Mouse (Mus musculus) stomach, embryonic 15.5 days (tissue): ENCODE measurements around the gene Cd47. TPM values are rescaled to one million over a fixed set of nuclear protein-coding genes. Genes with fewer than 3 reads are reported as not detected.
A peak's percentile ranks its signal among the peaks of the same experiment; 100 is the strongest.

Experiments used
- ATAC-seq: fragments of 200-750 bp; cut with Nextera tagmentation; 2 replicates; pipeline ENCODE4 v1.8.0; 2017; ENCODE audit warnings: low read depth, moderate number of reproducible peaks, moderate TSS enrichment; ENCODE audit not compliant: insufficient read depth, low FRiP score
- H3K27ac ChIP-seq: fragments of 300-500 bp; sonication (generic); 2 replicates; pipeline ENCODE4 v1.5.1; 2015; ENCODE audit warnings: mild to moderate bottlenecking, inconsistent platforms
- H3K27me3 ChIP-seq: fragments of 300-500 bp; sonication (generic); replicated peaks from 2 replicates; pipeline ENCODE4 v1.6.1; 2015; ENCODE audit warnings: inconsistent platforms
- H3K36me3 ChIP-seq: fragments of 300-500 bp; sonication (generic); 2 replicates; pipeline ENCODE4 v1.6.1; 2015; ENCODE audit warnings: inconsistent platforms
- H3K4me1 ChIP-seq: fragments of 300-500 bp; sonication (generic); 2 replicates; pipeline ENCODE4 v1.6.1; 2015; ENCODE audit warnings: inconsistent platforms
- H3K4me2 ChIP-seq: fragments of 300-500 bp; sonication (generic); 2 replicates; pipeline ENCODE4 v1.6.1; 2015; ENCODE audit warnings: mild to moderate bottlenecking, inconsistent platforms
- H3K4me3 ChIP-seq: fragments of 300-500 bp; sonication (generic); replicated peaks from 2 replicates; pipeline ENCODE4 v1.5.1; 2015; ENCODE audit warnings: inconsistent platforms
- H3K9ac ChIP-seq: fragments of 300-500 bp; sonication (generic); 2 replicates; pipeline ENCODE4 v1.6.1; 2015; ENCODE audit warnings: inconsistent platforms
- H3K9me3 ChIP-seq: fragments of 300-500 bp; sonication (generic); 2 replicates; pipeline ENCODE4 v1.6.1; 2016; ENCODE audit warnings: inconsistent platforms
- WGBS: fragments of 180-500 bp; shearing (Covaris S2); methylation state at CpG from one replicate; pipeline ENCODE4 v1.1.7; 2015; 5-methylcytosine and 5-hydroxymethylcytosine counted together
- polyA plus RNA-seq: library from polyadenylated mRNA; unstranded; fragments of >200 nt; fragmentation: Nextera tagmentation; extraction: Ambion mirVana; gene quantifications from 2 replicates; pipeline ENCODE4 v1.2.1, GENCODE M21; 2015

Gene Cd47
- polyA plus RNA-seq, 1 experiment from 2014 or later = 103 TPM

DNA sequence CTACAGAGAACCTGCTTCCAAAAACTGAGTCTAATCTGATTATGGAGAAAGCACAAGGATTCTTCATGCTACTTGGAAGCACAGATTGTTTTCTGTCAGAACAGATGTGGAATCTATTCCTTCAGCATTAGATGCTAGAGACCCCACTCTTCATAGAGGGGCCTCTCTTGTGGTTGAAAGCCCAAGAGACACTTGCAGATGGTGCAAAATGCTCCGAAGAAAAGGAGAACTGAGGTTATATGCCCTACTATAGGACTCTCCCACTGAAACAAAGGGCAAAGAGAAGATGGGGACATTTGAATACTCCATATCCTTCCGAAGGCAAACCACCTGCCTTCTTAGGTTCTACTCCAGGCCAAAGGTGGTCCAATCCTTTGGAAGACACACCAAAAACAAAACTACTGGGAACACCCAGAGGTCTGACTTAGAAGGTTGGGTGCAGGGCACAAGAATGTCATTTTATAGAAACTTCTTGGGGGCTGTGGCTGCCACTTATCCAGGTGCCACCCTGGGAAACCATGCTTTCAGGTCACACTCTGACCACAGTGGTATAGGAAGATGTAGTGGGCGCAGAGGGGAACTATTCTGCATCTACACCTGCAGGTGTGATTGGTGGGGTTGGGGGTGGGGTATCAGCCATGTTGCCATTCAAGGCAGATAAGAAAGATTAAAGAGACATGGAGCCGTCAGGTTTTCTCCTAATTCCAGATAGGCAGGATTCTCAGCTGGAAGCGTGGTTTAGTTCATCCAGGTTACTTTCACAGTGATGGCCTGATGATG is 47.1 kb downstream of the Cd47 start:
- no peaks in the 10 kb centered on the region for H3K4me1 ChIP-seq

DNA sequence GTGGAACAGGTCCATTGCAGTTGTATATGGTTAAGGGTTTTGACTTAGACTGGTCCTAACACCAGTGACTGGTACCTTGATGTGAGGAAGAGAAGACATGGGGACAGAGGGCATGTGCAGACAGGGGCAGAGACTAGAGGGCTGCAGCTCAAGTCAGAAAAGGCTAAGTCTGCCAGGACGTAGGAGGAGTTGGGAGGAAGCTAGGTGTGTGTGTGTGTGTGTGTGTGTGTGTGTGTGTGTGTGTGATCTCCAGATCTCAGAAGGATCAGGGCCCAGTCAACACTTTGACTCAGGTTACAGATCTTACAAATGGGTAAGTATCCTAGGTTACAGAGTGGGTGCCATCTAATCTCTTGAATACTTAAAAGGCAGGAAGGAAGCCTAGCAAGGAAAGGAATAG is 48.3 kb downstream of the Cd47 start:
- no peaks in the 10 kb centered on the region for H3K36me3 ChIP-seq
- WGBS = 81% methylated on average over 1 of the region's 1 CpGs

More for the DNA sequence above, 47.1 kb downstream of the Cd47 start:
- H3K9ac ChIP-seq = no peak overlapping the region
- H3K27me3 ChIP-seq = no peaks in the 10 kb centered on the region
- H3K9me3 ChIP-seq = no peaks in the 10 kb centered on the region
- 81% methylated on average over 5 of the region's 5 CpGs for WGBS
- no peak overlapping the region for H3K4me2 ChIP-seq
- ATAC-seq = no peak
- no peak overlapping the region for H3K27ac ChIP-seq
- H3K4me3 ChIP-seq = no peak overlapping the region
- H3K36me3 ChIP-seq = no peaks in the 10 kb centered on the region

DNA sequence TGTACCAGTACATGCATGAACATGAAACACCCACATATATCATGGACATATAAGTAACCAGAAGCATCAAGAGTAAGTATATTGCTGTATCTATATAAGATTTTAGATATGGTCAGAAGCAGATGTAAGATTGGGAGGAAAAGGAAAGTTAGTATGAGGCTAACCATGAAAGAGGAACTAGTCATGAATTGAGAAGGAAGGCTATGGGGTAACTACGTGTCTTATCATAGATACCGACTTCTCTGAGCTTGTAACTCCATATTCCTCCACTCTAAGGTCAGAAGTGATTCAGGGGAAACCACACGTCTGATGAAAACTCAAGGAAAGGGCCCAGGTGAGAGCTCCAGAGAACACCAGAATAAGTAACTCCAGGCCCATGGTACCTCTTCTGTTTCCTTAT is 52.6 kb downstream of the Cd47 start:
- Histone ChIP-seq H3K4me1 (0 out of 2 replicates have a peak, but pooled peaks cover 4% of the 10 kb centered on the region), H3K27ac (no peak overlapping the region), H3K4me3 (no peak overlapping the region), H3K4me2 (no peak overlapping the region), H3K9ac (no peak overlapping the region), H3K9me3 (no peaks in the 10 kb centered on the region), H3K27me3 (no peaks in the 10 kb centered on the region), H3K36me3 (no peaks in the 10 kb centered on the region)
- WGBS = 83% methylated on average over 3 of the region's 3 CpGs
- ATAC-seq = no peak

More for the DNA sequence above, 48.3 kb downstream of the Cd47 start:
- no peaks in the 10 kb centered on the region for H3K4me1 ChIP-seq
- H3K27ac ChIP-seq = no peak overlapping the region
- H3K27me3 ChIP-seq = no peaks in the 10 kb centered on the region
- no peak overlapping the region for H3K4me2 ChIP-seq
- H3K4me3 ChIP-seq = no peak overlapping the region
- ATAC-seq = no peak
- H3K9ac ChIP-seq = no peak overlapping the region
- H3K9me3 ChIP-seq = no peaks in the 10 kb centered on the region

DNA sequence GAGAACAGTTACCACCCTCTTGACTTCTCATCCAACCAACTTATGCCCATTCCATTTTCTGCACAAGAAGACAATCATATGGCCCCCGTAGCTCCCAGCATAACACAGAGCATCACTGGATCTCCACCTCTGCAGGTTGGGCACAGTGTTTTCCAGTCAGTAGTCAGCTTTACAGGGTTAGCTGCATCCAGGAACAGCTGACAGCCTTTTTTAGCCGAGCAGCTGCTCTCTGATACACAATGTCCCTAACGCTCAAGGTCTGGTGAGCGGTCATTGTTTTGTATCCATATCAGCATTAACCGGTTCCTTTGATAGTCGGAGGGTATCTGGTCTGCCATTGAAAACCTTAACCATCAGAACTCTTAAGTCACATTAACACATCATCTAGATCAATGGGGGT is 53.3 kb downstream of the Cd47 start:
- Histone ChIP-seq H3K4me2 (no peak overlapping the region), H3K36me3 (no peaks in the 10 kb centered on the region), H3K9ac (no peak overlapping the region), H3K27ac (no peak overlapping the region), H3K4me3 (no peak overlapping the region), H3K27me3 (no peaks in the 10 kb centered on the region), H3K4me1 (0 out of 2 replicates have a peak, but pooled peaks cover 4% of the 10 kb centered on the region), H3K9me3 (no peaks in the 10 kb centered on the region)
- no peak for ATAC-seq
- 86% methylated on average over 6 of the region's 6 CpGs for WGBS

DNA sequence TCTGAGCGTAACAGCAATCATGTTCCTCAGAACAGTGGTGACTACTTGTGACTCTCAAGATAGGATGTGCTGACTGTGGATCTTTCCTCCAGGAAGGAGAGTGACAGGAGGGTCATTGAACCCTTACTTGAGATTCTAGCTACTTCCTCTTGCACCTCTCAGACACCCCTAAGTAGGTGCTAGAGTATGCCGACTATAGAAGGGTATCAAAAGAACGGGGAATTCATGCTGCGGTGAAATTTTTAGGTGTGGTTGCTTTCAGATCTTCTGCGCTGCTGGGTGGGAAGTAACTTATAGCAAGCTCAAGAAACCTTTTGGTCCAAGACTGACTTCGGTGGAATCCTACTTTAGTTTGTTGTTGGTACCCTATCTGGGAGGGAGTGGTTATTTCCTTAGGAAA is 53.9 kb downstream of the Cd47 start:
- H3K4me2 ChIP-seq = peak overlapping the region; percentile 67
- 0 out of 2 replicates have a peak, but pooled peaks cover 4% of the 10 kb centered on the region for H3K4me1 ChIP-seq
- H3K27ac ChIP-seq = peak overlapping the region; percentile 99; the same call in 1 of the 2 replicates
- no peak for ATAC-seq
- no peaks in the 10 kb centered on the region for H3K9me3 ChIP-seq
- H3K9ac ChIP-seq = no peak overlapping the region
- H3K36me3 ChIP-seq = no peaks in the 10 kb centered on the region
- no peaks in the 10 kb centered on the region for H3K27me3 ChIP-seq
- WGBS = 81% methylated on average over 6 of the region's 6 CpGs
- H3K4me3 ChIP-seq = 0 out of 2 replicates have a peak overlapping the region, but pooled peaks have one; percentile 89

DNA sequence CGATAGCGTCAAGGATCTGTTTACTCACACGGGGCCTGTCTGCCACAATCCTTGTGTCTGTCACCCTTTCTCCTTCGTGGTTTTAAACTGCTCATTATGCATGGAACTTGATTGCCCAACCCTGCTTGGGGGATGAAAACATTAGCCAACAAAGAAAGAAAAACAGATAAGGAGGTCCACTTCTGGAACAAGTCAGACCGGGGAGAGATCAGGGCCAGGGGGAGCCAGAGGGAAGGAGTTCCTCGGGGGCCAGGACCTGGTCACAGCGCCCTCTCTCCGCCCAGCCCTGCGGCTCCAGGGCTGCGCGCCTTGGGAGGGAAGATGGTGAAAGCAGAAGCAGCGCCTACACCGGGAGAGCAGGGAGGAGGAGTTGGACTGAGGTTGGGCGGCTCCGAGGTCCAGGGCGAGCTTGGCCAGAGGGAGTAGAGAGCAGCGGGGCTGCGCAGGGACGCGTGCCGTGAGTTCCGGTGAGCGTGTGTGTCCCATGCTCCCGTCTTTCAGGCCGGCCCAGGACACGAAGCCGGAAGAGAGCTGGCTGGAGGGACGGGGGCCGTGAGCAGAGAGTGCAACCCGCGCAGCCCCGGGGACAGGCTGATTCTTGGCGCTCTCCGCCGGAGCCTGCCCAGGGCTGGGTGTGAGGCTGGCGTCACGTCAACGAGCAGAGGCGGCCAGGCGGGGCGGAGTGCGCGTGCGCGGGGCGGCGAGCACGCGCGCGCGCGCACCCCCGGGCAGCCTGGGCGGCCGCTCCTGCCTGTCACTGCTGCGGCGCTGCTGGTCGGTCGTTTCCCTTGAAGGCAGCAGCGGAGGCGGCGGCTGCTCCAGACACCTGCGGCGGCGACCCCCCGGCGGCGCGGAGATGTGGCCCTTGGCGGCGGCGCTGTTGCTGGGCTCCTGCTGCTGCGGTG is 54.9 kb downstream of the Cd47 start:
- WGBS = under 1% methylated on average over 70 of the region's 74 CpGs
- Histone ChIP-seq H3K27ac (peak overlapping the region; percentile 99), H3K27me3 (no peaks in the 10 kb centered on the region), H3K9me3 (no peaks in the 10 kb centered on the region), H3K4me3 (peak overlapping the region; percentile 89), H3K4me2 (peak overlapping the region; percentile 67), H3K4me1 (0 out of 2 replicates have a peak, but pooled peaks cover 4% of the 10 kb centered on the region), H3K36me3 (no peaks in the 10 kb centered on the region; the same call in 1 of the 2 replicates), H3K9ac (peak overlapping the region; percentile 96)
- peak; percentile 96 for ATAC-seq

DNA sequence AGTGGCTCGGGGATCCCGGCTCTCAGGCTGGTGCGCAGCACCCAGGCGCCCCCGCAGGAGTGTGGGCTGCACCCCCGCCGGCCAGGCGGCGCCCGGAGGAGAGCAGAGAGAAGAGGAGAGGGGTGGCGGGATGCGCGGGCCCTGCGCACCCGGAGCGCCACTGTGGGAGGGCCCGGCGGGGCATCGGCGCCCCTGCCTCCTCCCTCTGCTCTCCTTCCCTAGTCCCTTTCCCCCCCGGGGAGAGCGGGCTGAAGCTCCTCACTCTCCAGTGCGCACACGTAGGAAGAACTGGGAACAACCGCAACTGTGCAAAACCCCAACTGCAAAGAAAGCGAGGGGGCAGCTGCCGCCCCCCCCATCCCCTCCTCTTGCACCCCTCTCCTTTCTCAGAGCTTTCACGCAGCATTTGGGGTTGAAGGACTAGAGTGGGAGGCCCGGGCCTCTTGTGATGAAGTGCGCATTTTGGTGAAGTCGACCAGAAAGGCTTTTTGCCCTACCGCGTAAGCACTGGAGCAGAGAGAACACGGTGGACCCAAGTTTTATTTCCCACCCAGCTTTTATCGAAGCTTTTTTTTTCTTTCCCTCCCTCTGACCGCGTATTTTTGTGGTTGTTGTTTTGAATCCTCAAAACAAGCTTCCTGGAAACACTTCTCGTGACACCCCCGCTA is 55.6 kb downstream of the Cd47 start:
- Histone ChIP-seq H3K4me3 (peak overlapping the region; percentile 89), H3K4me2 (peak overlapping the region; percentile 67), H3K36me3 (no peaks in the 10 kb centered on the region; the same call in 1 of the 2 replicates), H3K9ac (peak overlapping the region; percentile 96), H3K27me3 (no peaks in the 10 kb centered on the region), H3K27ac (peak overlapping the region; percentile 99), H3K4me1 (0 out of 2 replicates have a peak, but pooled peaks cover 4% of the 10 kb centered on the region), H3K9me3 (no peaks in the 10 kb centered on the region)
- peak; percentile 62 for ATAC-seq
- under 1% methylated on average over 29 of the region's 39 CpGs for WGBS

DNA sequence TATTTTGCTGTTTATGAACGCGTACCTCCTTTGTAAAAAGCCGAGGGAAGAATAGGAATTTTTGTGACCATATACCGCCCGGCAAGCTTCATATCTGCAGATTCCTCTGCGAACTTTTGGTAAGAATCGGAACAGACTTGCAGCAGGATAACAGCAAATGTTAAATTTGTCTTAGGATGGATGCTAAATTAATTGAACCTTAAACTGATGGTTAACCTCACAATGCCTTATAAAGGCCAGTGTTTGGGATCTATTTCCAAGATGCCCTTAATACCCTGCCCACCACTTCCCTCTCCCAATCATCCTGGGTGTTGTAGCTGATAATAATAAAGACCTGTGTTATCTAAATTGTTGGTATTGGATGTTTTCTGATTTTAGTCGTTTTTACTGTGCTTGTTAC is 56.3 kb downstream of the Cd47 start:
- Histone ChIP-seq H3K27me3 (no peaks in the 10 kb centered on the region), H3K9me3 (no peaks in the 10 kb centered on the region), H3K27ac (no peak overlapping the region), H3K9ac (no peak overlapping the region), H3K4me2 (peak overlapping the region; percentile 67), H3K36me3 (no peaks in the 10 kb centered on the region; the same call in 1 of the 2 replicates), H3K4me3 (peak overlapping the region; percentile 89), H3K4me1 (0 out of 2 replicates have a peak, but pooled peaks cover 4% of the 10 kb centered on the region)
- no peak for ATAC-seq
- WGBS = 20% methylated on average over 8 of the region's 8 CpGs

DNA sequence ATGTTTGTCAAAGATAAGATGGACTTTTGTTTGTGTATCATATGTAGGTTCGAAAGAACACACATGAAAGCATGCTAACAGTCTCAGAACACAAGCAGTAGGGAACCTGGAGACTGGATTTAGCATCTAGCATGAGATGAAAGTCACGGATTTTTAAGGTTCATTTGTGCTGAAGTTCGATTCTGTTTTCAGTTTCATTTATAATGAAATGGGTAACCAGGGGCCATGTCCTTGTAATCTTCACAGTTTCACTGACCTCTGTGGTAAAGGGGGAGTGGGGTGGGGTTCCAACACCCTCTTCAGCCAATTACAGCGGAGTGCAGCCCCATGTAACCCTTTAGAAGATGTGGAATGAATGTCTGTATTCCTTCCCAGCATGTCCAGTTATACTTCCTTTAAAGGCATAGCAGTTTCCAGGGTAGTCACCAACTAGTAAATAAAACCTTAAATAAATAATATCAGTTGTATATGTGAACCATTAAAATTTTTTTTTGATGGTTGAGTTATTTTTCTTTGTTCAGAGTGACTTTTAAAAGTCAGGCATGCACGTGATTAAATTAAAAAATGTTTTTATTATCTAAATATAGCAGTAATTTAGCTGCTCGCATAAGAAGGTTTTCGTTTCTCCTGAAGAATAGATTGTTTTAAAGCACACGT is 57.3 kb downstream of the Cd47 start:
- H3K9ac ChIP-seq = no peak overlapping the region
- 0 out of 2 replicates have a peak overlapping the region, but pooled peaks have one; percentile 48 for H3K27ac ChIP-seq

DNA sequence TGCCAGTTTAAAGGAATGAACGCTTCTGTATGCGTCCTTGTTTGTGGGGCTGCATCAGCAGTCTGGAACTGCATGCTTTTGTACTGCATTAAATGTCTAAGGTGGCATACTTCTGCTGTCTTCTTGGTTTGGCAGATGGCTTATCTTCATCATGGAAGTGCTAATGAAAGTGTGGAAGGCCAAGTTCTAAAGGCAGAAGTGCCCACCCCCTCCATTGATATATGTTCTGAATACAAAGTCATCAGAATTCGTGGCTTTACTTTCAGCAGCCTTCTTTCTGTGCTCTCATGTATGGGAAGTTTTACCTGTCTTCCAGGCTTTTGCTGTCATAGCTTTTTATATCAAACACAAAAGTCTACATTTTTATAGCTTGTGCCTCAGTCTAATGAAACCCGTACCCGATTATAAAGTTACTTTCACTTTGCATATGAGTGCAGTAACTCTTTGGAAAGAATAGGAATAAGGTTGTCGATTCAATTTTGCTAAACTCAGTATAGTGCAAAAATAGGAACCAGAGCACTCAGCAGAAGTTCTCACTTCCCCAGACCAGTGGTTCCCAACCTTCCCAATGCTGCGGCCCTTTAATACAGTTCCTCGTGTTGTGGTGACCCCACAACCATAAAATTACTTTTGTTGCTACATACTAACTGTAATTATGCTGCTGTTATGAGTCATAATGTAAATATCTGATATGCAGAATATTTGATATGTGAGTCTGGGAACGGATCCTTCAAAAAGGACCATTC is 58.0 kb downstream of the Cd47 start:
- no peak overlapping the region for H3K9ac ChIP-seq

More for the DNA sequence above, 57.3 kb downstream of the Cd47 start:
- 0 out of 2 replicates have a peak, but pooled peaks cover 4% of the 10 kb centered on the region for H3K4me1 ChIP-seq
- no peaks in the 10 kb centered on the region; the same call in 1 of the 2 replicates for H3K36me3 ChIP-seq
- H3K4me2 ChIP-seq = peak overlapping the region; percentile 24
- H3K9me3 ChIP-seq = no peaks in the 10 kb centered on the region
- H3K4me3 ChIP-seq = peak overlapping the region; percentile 9; the same call in 1 of the 2 replicates
- H3K27me3 ChIP-seq = no peaks in the 10 kb centered on the region
- 57% methylated on average over 8 of the region's 8 CpGs for WGBS
- no peak for ATAC-seq

More for the DNA sequence above, 58.0 kb downstream of the Cd47 start:
- Histone ChIP-seq H3K4me3 (no peak overlapping the region), H3K36me3 (no peaks in the 10 kb centered on the region; the same call in 1 of the 2 replicates), H3K4me1 (0 out of 2 replicates have a peak, but pooled peaks cover 4% of the 10 kb centered on the region), H3K27me3 (no peaks in the 10 kb centered on the region), H3K27ac (peak overlapping the region; percentile 48), H3K4me2 (peak overlapping the region; percentile 20), H3K9me3 (no peaks in the 10 kb centered on the region)
- 61% methylated on average over 9 of the region's 9 CpGs for WGBS
- ATAC-seq = no peak
